Mouse (Mus musculus): ENCODE measurements around the gene Slc38a2. TPM values are rescaled to one million over a fixed set of nuclear protein-coding genes. Genes with fewer than 3 reads are reported as not detected.

Slc38a2 gene
- polyA plus RNA-seq, 1 experiment from 2014 or later = 184 TPM

DNA sequence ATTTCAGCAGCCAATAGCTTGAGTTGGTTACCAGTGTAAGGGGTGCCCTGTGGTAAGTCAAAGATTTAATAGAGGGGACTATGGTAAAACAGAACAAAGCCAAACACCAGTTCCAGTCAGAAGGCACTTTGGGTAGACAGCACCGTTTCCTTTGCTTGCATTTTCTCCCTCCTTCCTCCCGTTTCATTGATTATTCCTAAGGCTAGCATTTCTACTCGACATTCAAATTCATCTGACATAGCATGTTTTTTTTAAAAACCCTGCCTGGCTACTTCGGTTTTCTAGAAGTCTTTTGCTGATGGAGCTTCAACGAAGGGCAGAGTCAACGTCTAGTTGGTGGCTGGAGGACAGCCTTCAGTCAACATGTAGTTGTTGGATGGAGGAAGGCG, 16.2 kb upstream of the Slc38a2 start:
- Histone ChIP-seq H3K4me2 (replicated peaks) (no peak overlapping the region), H3K4me1 (peaks cover 4% of the 10 kb centered on the region; the same call in 1 of the 2 replicates), H3K9me3 (replicated peaks) (no peaks in the 10 kb centered on the region), H3K9ac (no peak overlapping the region), H3K27ac (no peak overlapping the region), H3K36me3 (no peaks in the 10 kb centered on the region), H3K27me3 (no peaks in the 10 kb centered on the region), H3K4me3 (no peak overlapping the region)
- ATAC-seq (ENCODE audit: low FRiP score) = no peak
- 91% methylated on average over 7 of the region's 7 CpGs for WGBS

DNA sequence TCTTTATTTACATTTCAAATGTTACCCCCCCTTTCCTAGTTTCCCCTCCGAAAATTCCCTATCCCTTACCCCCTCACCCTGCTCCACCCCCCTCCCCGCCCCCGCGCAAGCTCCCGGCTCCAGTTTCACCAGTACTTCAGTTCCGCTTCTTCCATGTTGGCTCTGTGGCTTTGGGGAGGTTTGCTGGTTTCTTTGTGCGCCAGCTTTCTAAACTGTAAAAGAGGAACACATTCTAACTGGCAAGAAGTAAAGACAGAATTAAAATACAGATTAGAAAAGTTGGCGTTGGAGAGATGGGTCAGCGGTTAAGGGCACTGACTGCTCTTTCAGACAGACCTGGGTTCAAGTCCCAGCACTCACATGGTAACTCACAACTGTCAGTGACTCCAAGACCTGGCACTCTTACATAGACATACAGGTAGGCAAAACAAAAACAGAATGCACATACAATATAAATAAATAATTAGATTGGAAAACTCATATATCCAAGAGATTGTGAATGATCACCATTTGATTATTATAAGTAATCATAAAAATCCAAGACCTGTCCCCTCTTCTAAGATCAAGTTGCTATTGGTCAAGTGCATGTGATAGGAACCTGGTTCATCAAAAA, 15.7 kb upstream of the Slc38a2 start:
- Histone ChIP-seq H3K27me3 (no peaks in the 10 kb centered on the region), H3K9ac (no peak overlapping the region), H3K4me1 (peaks cover 7% of the 10 kb centered on the region; the same call in 1 of the 2 replicates), H3K36me3 (no peaks in the 10 kb centered on the region), H3K4me3 (no peak overlapping the region), H3K27ac (no peak overlapping the region), H3K4me2 (replicated peaks) (no peak overlapping the region), H3K9me3 (replicated peaks) (no peaks in the 10 kb centered on the region)
- no peak for ATAC-seq (ENCODE audit: low FRiP score)
- WGBS = 98% methylated on average over 7 of the region's 9 CpGs

DNA sequence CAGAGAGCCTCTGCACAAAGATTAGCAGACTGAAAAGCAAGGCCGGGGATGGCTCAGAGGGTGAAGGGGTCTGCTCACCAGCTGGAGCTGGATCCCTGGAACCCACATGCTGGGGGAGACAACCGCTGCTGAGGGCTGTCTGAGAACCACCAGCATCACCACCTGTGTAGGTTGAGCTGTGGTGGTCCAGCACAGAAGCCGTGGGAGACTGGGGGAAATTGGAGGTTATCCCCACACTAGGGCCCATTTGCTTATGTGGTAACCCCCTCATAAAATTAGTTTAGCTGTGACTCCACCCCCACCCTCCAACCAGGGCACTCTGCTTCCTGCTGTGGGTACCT, 15.1 kb upstream of the Slc38a2 start:
- no peaks in the 10 kb centered on the region for H3K9me3 ChIP-seq (replicated peaks)
- no peak overlapping the region for H3K4me2 ChIP-seq (replicated peaks)
- H3K4me1 ChIP-seq = peaks cover 7% of the 10 kb centered on the region; the same call in 1 of the 2 replicates
- WGBS = 98% methylated on average over 3 of the region's 3 CpGs
- ATAC-seq (ENCODE audit: low FRiP score) = no peak
- no peaks in the 10 kb centered on the region for H3K36me3 ChIP-seq
- H3K4me3 ChIP-seq = no peak overlapping the region
- no peak overlapping the region for H3K9ac ChIP-seq
- H3K27ac ChIP-seq = no peak overlapping the region
- no peaks in the 10 kb centered on the region for H3K27me3 ChIP-seq

DNA sequence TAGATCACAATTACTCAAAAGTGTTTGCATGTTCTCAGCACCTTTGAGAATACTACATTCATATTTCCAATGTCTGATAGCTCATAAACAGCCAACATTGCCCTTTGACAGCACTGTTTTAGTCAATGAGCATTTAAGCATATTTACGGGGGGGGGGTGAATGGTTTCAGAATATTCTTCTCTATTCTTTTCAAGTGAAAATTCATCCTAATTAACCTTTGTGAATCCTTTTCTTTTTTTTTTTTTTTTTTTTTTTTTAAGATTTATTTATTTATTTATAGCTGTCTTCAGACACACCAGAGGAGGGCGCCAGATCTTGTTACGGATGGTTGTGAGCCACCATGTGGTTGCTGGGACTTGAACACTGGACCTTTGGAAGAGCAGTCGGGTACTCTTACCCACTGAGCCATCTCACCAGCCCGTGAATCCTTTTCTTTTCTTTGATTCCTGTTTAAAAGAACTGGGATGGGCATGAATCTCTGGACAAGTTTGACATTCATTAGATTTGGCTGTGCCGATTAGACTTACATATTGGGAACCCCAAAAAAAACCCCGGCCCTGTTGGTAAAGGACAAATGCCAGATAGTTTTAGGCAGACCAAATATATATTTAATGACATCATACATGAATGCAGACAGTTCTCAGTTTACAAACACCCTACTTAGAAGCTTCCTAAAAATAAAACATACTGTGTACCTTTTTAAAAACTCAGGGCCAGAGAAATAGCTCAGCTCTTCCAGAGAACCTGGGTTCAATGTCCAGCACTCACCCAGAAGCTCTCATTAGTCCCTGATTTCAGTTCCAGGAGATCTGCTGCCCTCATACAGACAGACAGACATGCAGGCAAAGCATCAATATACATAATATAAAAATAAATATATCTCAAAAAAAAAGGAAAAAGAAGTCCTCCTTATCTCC, 14.5 kb upstream of the Slc38a2 start:
- Histone ChIP-seq H3K36me3 (no peaks in the 10 kb centered on the region), H3K4me1 (peaks cover 8% of the 10 kb centered on the region), H3K9me3 (replicated peaks) (no peaks in the 10 kb centered on the region), H3K4me3 (no peak overlapping the region), H3K27me3 (no peaks in the 10 kb centered on the region), H3K27ac (no peak overlapping the region), H3K4me2 (replicated peaks) (no peak overlapping the region), H3K9ac (no peak overlapping the region)
- 90% methylated on average over 7 of the region's 7 CpGs for WGBS
- no peak for ATAC-seq (ENCODE audit: low FRiP score)

DNA sequence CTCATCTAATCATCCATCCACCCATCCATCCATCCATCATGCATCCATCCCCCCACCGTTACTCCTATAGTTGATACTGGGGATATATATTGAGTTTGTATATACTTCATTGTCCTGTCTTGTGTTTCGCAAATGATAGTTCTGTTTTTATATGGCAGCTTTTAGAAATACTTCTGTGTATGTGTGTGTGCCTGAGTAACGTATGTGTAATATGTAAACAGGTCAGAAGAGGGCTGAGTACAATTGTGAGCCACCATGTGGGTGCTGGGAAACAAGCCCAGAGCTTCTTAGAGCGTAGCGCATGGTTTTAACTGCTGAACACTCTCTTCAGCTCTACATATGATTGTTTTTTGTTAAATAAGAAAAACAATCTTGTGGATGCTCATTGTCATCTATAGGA, 12.8 kb upstream of the Slc38a2 start:
- no peak overlapping the region for H3K4me3 ChIP-seq
- H3K36me3 ChIP-seq = no peaks in the 10 kb centered on the region
- WGBS = 93% methylated on average over 5 of the region's 5 CpGs

DNA sequence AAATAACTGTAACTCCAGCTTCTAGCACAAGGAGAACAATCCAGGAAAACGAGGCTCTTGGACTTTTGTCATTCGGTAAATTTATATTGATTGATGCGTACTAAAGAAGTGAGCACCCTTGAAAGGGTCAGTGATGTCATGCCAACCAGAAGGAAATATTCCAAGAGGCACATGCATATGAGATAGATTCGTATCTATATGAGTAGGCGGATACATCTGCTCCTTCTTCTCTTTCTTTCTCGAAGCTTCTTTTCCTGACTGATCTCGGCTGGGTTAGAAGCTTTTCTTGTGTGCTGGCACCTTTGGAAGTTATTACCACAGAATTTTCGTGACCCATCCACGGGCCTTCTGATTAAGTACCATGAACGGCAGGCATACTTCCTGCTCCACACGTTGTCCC, 12.1 kb upstream of the Slc38a2 start:
- Histone ChIP-seq H3K4me3 (no peak overlapping the region), H3K27ac (no peak overlapping the region), H3K4me2 (replicated peaks) (no peak overlapping the region), H3K36me3 (no peaks in the 10 kb centered on the region), H3K27me3 (no peaks in the 10 kb centered on the region), H3K9ac (no peak overlapping the region), H3K9me3 (replicated peaks) (no peaks in the 10 kb centered on the region), H3K4me1 (peaks cover 11% of the 10 kb centered on the region)
- 92% methylated on average over 11 of the region's 11 CpGs for WGBS
- no peak for ATAC-seq (ENCODE audit: low FRiP score)

More for the DNA sequence above, 12.8 kb upstream of the Slc38a2 start:
- Histone ChIP-seq H3K9me3 (replicated peaks) (no peaks in the 10 kb centered on the region), H3K9ac (no peak overlapping the region), H3K27ac (no peak overlapping the region), H3K4me1 (peaks cover 11% of the 10 kb centered on the region), H3K4me2 (replicated peaks) (no peak overlapping the region), H3K27me3 (no peaks in the 10 kb centered on the region)
- ATAC-seq (ENCODE audit: low FRiP score) = no peak

DNA sequence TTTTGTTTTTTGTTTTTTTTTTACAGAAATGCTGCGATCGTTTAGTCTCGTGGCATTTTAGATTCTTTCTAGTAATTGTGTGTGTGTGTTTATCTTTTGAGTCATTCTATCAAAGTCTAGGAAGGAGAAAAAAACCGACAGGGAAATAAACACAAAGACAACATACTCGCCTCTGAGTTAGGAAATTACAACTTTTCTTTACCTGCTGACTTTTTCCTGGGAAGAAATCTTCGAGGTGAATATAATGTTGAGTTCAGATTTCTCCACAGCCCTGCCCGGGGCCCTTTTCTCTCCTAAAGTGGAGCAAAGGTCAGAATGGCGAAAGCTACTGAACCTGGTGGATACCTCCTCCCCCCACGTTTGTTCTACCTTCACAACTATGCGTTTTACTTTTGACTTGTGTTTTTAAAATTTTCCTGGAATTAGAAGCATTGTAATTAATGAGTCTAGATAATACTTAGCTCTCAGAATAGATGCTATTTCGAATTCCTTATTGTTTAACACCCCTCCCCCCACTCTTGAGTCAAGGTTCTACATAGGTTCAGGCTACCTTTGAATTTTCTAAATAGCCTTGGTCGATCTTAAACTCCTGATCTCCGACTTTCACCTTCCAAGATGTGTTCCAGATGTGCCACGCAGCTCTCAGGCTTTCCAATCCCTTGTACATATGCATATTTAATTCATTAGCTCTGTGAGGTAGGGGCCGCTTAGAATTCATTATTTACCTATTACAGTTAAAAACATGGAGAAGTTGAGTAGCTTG, 11.0 kb upstream of the Slc38a2 start:
- no peaks in the 10 kb centered on the region for H3K36me3 ChIP-seq
- peak overlapping the region; percentile 57 for H3K4me3 ChIP-seq
- H3K4me1 ChIP-seq = peaks cover 11% of the 10 kb centered on the region
- whole genome bisulfite sequencing = 39% methylated on average over 15 of the region's 15 CpGs
- peak overlapping the region; percentile 80 for H3K4me2 ChIP-seq (replicated peaks)
- H3K27ac ChIP-seq = peak overlapping the region; percentile 96
- H3K27me3 ChIP-seq = no peaks in the 10 kb centered on the region
- H3K9ac ChIP-seq = peak overlapping the region; percentile 80
- ATAC-seq (ENCODE audit: low FRiP score) = no peak
- no peaks in the 10 kb centered on the region for H3K9me3 ChIP-seq (replicated peaks)

DNA sequence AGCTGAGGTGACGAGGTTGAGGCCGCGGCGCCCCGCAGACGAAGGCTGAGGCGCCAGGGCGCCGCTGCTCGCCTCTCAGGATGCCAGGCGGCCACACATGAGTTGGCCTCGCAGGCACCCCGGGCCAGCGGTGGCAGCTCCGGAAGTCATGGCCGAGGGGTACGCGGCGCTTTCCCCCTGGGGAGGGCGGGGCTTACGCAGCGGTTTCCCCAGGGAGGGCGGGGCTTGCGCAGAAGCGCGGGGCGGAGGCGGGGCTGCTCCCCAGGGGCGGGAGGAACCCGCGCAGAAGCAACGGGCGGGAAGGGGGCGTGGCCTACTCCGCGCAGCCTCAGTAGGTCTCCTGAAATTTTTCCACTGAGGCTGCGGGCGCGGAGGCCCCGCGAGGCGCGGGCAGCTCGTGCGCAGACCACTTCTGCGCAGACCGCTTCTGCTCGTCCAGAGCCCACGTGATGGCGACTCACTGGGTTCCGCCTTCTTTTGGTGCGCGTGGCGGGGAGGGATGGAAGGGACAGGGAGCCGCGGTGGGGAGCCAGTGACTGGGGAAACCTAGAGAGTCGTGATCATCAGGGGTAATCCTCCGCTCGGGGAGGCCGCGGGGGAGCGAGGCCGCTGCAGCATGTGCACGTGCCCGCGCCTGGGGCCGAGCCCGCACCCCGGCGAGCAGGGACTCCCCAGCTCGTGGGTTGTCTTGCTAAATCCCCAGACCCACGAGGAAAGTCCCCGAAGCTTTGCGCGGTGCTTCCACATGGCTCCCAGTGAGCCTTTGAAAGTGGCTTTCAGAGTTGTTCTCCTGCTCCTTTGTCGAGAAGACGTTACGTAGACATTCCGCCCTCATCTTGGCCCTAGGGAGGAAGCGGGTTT, 10.2 kb upstream of the Slc38a2 start:
- peak overlapping the region; percentile 96 for H3K27ac ChIP-seq
- peaks cover 11% of the 10 kb centered on the region for H3K4me1 ChIP-seq
- WGBS = 1% methylated on average over 67 of the region's 80 CpGs
- peak; percentile 93 for ATAC-seq (ENCODE audit: low FRiP score)
- peak overlapping the region; percentile 80 for H3K4me2 ChIP-seq (replicated peaks)
- H3K9ac ChIP-seq = peak overlapping the region; percentile 80
- H3K9me3 ChIP-seq (replicated peaks) = no peaks in the 10 kb centered on the region
- no peaks in the 10 kb centered on the region for H3K27me3 ChIP-seq
- H3K36me3 ChIP-seq = no peaks in the 10 kb centered on the region
- H3K4me3 ChIP-seq = peak overlapping the region; percentile 57

DNA sequence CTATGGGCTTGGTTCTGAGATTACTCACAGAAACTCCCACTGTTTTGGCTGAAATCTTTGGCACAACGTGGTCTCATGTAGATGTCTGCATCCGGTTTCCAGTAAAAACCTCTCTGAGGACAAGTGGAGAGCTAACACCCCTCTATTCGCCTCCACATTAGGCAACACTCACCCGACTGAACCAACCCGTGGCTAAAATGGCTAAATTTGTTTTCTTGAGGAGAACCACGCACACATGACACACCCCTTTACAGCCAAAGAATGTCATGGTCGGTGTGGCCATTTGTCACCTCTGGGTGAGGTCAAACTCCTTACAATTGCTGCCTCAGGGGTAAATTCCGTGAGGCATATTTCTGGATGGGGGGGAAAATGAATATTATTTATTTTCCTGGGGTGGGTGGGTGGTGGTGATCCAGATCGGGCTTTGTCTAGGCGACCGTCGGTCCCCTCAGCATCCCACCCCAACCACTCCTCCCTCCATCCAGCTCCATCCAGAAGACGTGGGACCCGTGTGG, 9.5 kb upstream of the Slc38a2 start:
- peak overlapping the region; percentile 80 for H3K9ac ChIP-seq
- no peaks in the 10 kb centered on the region for H3K36me3 ChIP-seq
- peak; percentile 38; the same call in 1 of the 2 replicates for ATAC-seq (ENCODE audit: low FRiP score)
- H3K27ac ChIP-seq = peak overlapping the region; percentile 96
- H3K4me1 ChIP-seq = peaks cover 11% of the 10 kb centered on the region
- H3K27me3 ChIP-seq = no peaks in the 10 kb centered on the region
- H3K4me3 ChIP-seq = peak overlapping the region; percentile 57
- peak overlapping the region; percentile 80 for H3K4me2 ChIP-seq (replicated peaks)
- H3K9me3 ChIP-seq (replicated peaks) = no peaks in the 10 kb centered on the region
- WGBS = 26% methylated on average over 14 of the region's 14 CpGs

DNA sequence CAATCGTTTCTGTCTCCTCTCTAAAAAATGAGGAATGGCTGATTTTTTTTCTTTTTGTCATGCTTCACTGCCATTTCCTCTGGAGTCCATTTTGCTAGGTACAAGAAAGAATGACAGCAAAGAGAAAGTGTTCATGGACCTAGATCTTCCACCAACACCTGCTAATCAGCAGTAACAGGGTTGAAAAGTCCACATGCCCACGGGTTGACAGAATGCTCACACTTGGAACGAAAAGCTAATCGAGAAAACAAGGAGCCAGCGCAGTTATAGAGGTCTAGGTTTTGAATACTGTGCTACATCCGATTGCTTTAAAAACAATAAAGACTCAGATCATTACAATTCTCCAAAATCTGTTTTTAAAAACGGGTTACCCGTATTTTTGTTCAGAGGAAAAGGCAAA, 8.9 kb upstream of the Slc38a2 start:
- no peak for ATAC-seq (ENCODE audit: low FRiP score)
- H3K27ac ChIP-seq = 0 out of 2 replicates have a peak overlapping the region, but pooled peaks have one; percentile 1

DNA sequence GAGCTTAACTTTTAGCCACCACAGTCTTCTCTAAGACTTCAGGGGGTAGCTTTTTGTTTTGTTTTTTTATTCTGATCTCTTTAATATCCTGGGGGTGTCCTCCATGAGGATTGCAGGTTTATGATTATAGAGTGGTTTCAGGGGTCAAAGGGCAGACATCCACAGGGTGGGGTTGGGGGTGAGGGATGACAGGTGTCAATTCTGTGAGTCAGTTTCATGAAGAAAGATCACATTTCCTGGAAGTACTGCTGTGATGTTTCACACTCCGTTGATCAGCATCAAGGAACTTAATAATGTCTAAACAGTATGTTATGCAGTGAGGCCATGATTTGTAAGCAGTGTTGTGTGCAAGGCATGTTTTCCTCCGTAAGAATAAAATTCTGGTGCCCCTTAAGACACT, 8.4 kb upstream of the Slc38a2 start:
- Histone ChIP-seq H3K9me3 (replicated peaks) (no peaks in the 10 kb centered on the region), H3K9ac (no peak overlapping the region), H3K4me1 (peaks cover 11% of the 10 kb centered on the region), H3K27me3 (no peaks in the 10 kb centered on the region), H3K27ac (0 out of 2 replicates have a peak overlapping the region, but pooled peaks have one; percentile 1), H3K4me3 (no peak overlapping the region), H3K36me3 (no peaks in the 10 kb centered on the region), H3K4me2 (replicated peaks) (no peak overlapping the region)
- 66% methylated on average over 2 of the region's 2 CpGs for WGBS
- no peak for ATAC-seq (ENCODE audit: low FRiP score)

More for the DNA sequence above, 8.9 kb upstream of the Slc38a2 start:
- WGBS = 88% methylated on average over 8 of the region's 8 CpGs
- H3K4me1 ChIP-seq = peaks cover 11% of the 10 kb centered on the region
- H3K27me3 ChIP-seq = no peaks in the 10 kb centered on the region
- H3K9ac ChIP-seq = no peak overlapping the region
- no peaks in the 10 kb centered on the region for H3K36me3 ChIP-seq
- H3K9me3 ChIP-seq (replicated peaks) = no peaks in the 10 kb centered on the region
- H3K4me2 ChIP-seq (replicated peaks) = no peak overlapping the region
- no peak overlapping the region for H3K4me3 ChIP-seq

Measured in hindbrain, embryonic 12.5 days (tissue).